Mouse (Mus musculus) limb, embryonic 11.5 days (tissue): ENCODE measurements around the gene Ppp3r2. TPM values are rescaled to one million over a fixed set of nuclear protein-coding genes. Genes with fewer than 3 reads are reported as not detected.

Source experiments
- ATAC-seq: fragments of 200-750 bp; cut with Nextera tagmentation; 2 replicates; pipeline ENCODE4 v1.8.0; 2017; ENCODE audit warnings: low read depth; ENCODE audit not compliant: insufficient number of reproducible peaks, low FRiP score, low TSS enrichment
- DNase-seq: peaks from one replicate; pipeline ENCODE4 v3.0.0-alpha.2; 2015; ENCODE audit warnings: low spot score
- H3K27ac ChIP-seq: fragments of 300-500 bp; sonication (generic); replicated peaks from 2 replicates; pipeline ENCODE4 v1.5.1; 2014; ENCODE audit warnings: low read depth, mild to moderate bottlenecking, low read length
- H3K27me3 ChIP-seq: fragments of 300-500 bp; sonication (generic); 2 replicates; pipeline ENCODE4 v1.6.1; 2014; ENCODE audit warnings: mild to moderate bottlenecking, low read length, mixed read lengths; ENCODE audit not compliant: control insufficient read depth, insufficient read depth
- H3K36me3 ChIP-seq: fragments of 300-500 bp; sonication (generic); 2 replicates; pipeline ENCODE4 v1.6.1; 2014; ENCODE audit warnings: mild to moderate bottlenecking, low read length, moderate library complexity, mixed read lengths; ENCODE audit not compliant: control insufficient read depth, insufficient read depth
- H3K4me1 ChIP-seq: fragments of 300-500 bp; sonication (generic); 2 replicates; pipeline ENCODE4 v1.6.1; 2014; ENCODE audit warnings: low read length, mixed read lengths; ENCODE audit not compliant: control insufficient read depth, insufficient read depth
- H3K4me2 ChIP-seq: fragments of 300-500 bp; sonication (generic); 2 replicates; pipeline ENCODE4 v1.6.1; 2014; ENCODE audit warnings: low read depth, mild to moderate bottlenecking, moderate library complexity; ENCODE audit not compliant: severe bottlenecking
- H3K4me3 ChIP-seq: fragments of 300-500 bp; sonication (generic); 2 replicates; pipeline ENCODE4 v1.5.1; 2014; ENCODE audit warnings: low read depth, low read length
- H3K9ac ChIP-seq: fragments of 300-500 bp; sonication (generic); 2 replicates; pipeline ENCODE4 v1.6.1; 2014; ENCODE audit warnings: mild to moderate bottlenecking, low read length
- H3K9me3 ChIP-seq: fragments of 300-500 bp; sonication (generic); 2 replicates; pipeline ENCODE4 v1.6.1; 2016; ENCODE audit warnings: low read length; ENCODE audit not compliant: control insufficient read depth
- WGBS: fragments of 180-500 bp; shearing (Covaris S2); extraction: QIAGEN DNeasy Blood & Tissue Kit; methylation state at CpG from one replicate; pipeline ENCODE4 v1.1.7; 2014; 5-methylcytosine and 5-hydroxymethylcytosine counted together
- polyA plus RNA-seq: library from polyadenylated mRNA; unstranded; fragments of >200 nt; fragmentation: Nextera tagmentation; extraction: Ambion mirVana; gene quantifications from 2 replicates; pipeline ENCODE4 v1.2.1, GENCODE M21; 2014

Gene Ppp3r2
- polyA plus RNA-seq, 1 experiment from 2014 or later, result 0.08 TPM

- no peaks in the 10 kb centered on the region for H3K27me3 ChIP-seq
- H3K9ac ChIP-seq, result no peak overlapping the region
- H3K4me3 ChIP-seq, result no peak overlapping the region
- H3K36me3 ChIP-seq, result no peaks in the 10 kb centered on the region
- WGBS, result 86% methylated on average over 5 of the region's 5 CpGs
- H3K9me3 ChIP-seq, result no peaks in the 10 kb centered on the region
- no peak for ATAC-seq
- H3K4me2 ChIP-seq, result no peak overlapping the region
- no peak overlapping the region for H3K27ac ChIP-seq
- DNase-seq, result no peak
- H3K4me1 ChIP-seq, result no peaks in the 10 kb centered on the region
Observed at GRCm38 (mm10) chr4:49664850-49665249, 17.0 kb downstream of the Ppp3r2 start.

GRCm38 (mm10) chr4:49662231-49662630, 19.6 kb downstream of the Ppp3r2 start:
- peaks cover 3% of the 10 kb centered on the region; the same call in 1 of the 2 replicates for H3K36me3 ChIP-seq
- H3K4me2 ChIP-seq, result no peak overlapping the region
- DNase-seq (no peak), ATAC-seq (no peak)
- 84% methylated on average over 4 of the region's 4 CpGs for WGBS
- H3K4me3 ChIP-seq, result no peak overlapping the region
- H3K9ac ChIP-seq, result no peak overlapping the region
- H3K27ac ChIP-seq, result no peak overlapping the region
- no peaks in the 10 kb centered on the region for H3K27me3 ChIP-seq
- H3K4me1 ChIP-seq, result no peaks in the 10 kb centered on the region
- no peaks in the 10 kb centered on the region for H3K9me3 ChIP-seq

GRCm38 (mm10) chr4:49661664-49662063, 20.2 kb downstream of the Ppp3r2 start:
- no peaks in the 10 kb centered on the region for H3K9me3 ChIP-seq
- 94% methylated on average over 9 of the region's 9 CpGs for WGBS
- DNase-seq (no peak), ATAC-seq (no peak)
- H3K27ac ChIP-seq, result no peak overlapping the region
- no peaks in the 10 kb centered on the region for H3K27me3 ChIP-seq
- H3K4me2 ChIP-seq, result no peak overlapping the region
- no peak overlapping the region for H3K9ac ChIP-seq
- peaks cover 3% of the 10 kb centered on the region; the same call in 1 of the 2 replicates for H3K36me3 ChIP-seq
- no peaks in the 10 kb centered on the region for H3K4me1 ChIP-seq
- no peak overlapping the region for H3K4me3 ChIP-seq

GRCm38 (mm10) chr4:49659421-49659820, 22.4 kb downstream of the Ppp3r2 start:
- Histone ChIP-seq H3K9me3 (no peaks in the 10 kb centered on the region), H3K9ac (no peak overlapping the region), H3K27ac (no peak overlapping the region), H3K4me2 (no peak overlapping the region), H3K36me3 (peaks cover 10% of the 10 kb centered on the region; the same call in 1 of the 2 replicates), H3K4me1 (no peaks in the 10 kb centered on the region), H3K27me3 (no peaks in the 10 kb centered on the region), H3K4me3 (no peak overlapping the region)
- no peak for DNase-seq
- WGBS, result 100% methylated on average over 1 of the region's 1 CpGs
- ATAC-seq, result no peak

GRCm38 (mm10) chr4:49639913-49640312, 41.9 kb downstream of the Ppp3r2 start:
- no peak overlapping the region for H3K4me3 ChIP-seq
- H3K9ac ChIP-seq, result no peak overlapping the region
- H3K9me3 ChIP-seq, result no peaks in the 10 kb centered on the region
- WGBS, result 81% methylated on average over 2 of the region's 2 CpGs
- ATAC-seq (no peak), DNase-seq (no peak)
- no peak overlapping the region for H3K4me2 ChIP-seq
- H3K4me1 ChIP-seq, result no peaks in the 10 kb centered on the region
- H3K36me3 ChIP-seq, result peaks cover 14% of the 10 kb centered on the region
- H3K27me3 ChIP-seq, result no peaks in the 10 kb centered on the region
- no peak overlapping the region for H3K27ac ChIP-seq

GRCm38 (mm10) chr4:49637821-49638220, 44.0 kb downstream of the Ppp3r2 start:
- Histone ChIP-seq H3K9me3 (no peaks in the 10 kb centered on the region), H3K27me3 (no peaks in the 10 kb centered on the region), H3K4me2 (no peak overlapping the region), H3K9ac (no peak overlapping the region), H3K27ac (no peak overlapping the region), H3K4me3 (no peak overlapping the region), H3K4me1 (no peaks in the 10 kb centered on the region), H3K36me3 (peaks cover 10% of the 10 kb centered on the region; the same call in 1 of the 2 replicates)
- 91% methylated on average over 11 of the region's 11 CpGs for WGBS
- DNase-seq, result no peak
- ATAC-seq, result no peak

GRCm38 (mm10) chr4:49632139-49632481, 49.7 kb downstream of the Ppp3r2 start:
- Histone ChIP-seq H3K9me3 (no peaks in the 10 kb centered on the region), H3K4me1 (no peaks in the 10 kb centered on the region), H3K4me3 (peak overlapping the region; percentile 91), H3K27ac (peak overlapping the region; percentile 36; the same call in 1 of the 2 replicates), H3K4me2 (peak overlapping the region; percentile 82), H3K27me3 (no peaks in the 10 kb centered on the region), H3K9ac (peak overlapping the region; percentile 86), H3K36me3 (peaks cover 2% of the 10 kb centered on the region; the same call in 1 of the 2 replicates)
- ATAC-seq, result peak; percentile 68; the same call in 1 of the 2 replicates
- DNase-seq, result no peak
- WGBS, result under 1% methylated on average over 30 of the region's 30 CpGs

GRCm38 (mm10) chr4:49631319-49632138, 50.3 kb downstream of the Ppp3r2 start, which contains the start of gene Rnf20:
Rnf20 (plus strand) TSS chr4:49632006.
- H3K27me3 ChIP-seq, result no peaks in the 10 kb centered on the region
- WGBS, result 3% methylated on average over 37 of the region's 37 CpGs
- H3K27ac ChIP-seq, result peak within 1 kb of the TSS; percentile 36; the same call in 1 of the 2 replicates
- H3K36me3 ChIP-seq, result peaks cover 2% of the 10 kb centered on the region; the same call in 1 of the 2 replicates
- peak; percentile 98 for ATAC-seq
- peak within 1 kb of the TSS; percentile 86 for H3K9ac ChIP-seq
- DNase-seq, result peak; percentile 96
- no peaks in the 10 kb centered on the region for H3K4me1 ChIP-seq
- peak within 1 kb of the TSS; percentile 91 for H3K4me3 ChIP-seq
- H3K9me3 ChIP-seq, result no peaks in the 10 kb centered on the region
- H3K4me2 ChIP-seq, result peak within 1 kb of the TSS; percentile 82
